19 mouse cellular contexts compared by ENCODE assay signal in genomic region chr14:50938940-50939339, GRCm38 (mm10). TPM values are rescaled to one million over a fixed set of nuclear protein-coding genes. Genes with fewer than 3 reads are reported as not detected.
DNase-seq lines count a peak whose midpoint lies in the region; ATAC-seq and TF ChIP-seq lines count a peak whose summit lies in the region.
"Had no signal": no experiment of that assay in that cellular context is flagged by ENCODE, and none has a peak within 500 bp of the region (broad histone marks: within the 10 kb centered on the region; RNA-seq: fewer than 3 reads in every experiment).

No protein-coding gene starts in this region.

- H3K27ac ChIP-seq in CH12.LX (ENCODE audit: insufficient read depth, low read depth), result no peak overlapping the region
- H3K27ac ChIP-seq in liver, postnatal 0 days (ENCODE audit: low read depth), result no peak overlapping the region
- no peak overlapping the region for H3K27ac ChIP-seq in hindbrain, embryonic 14.5 days
- no peak overlapping the region for H3K27ac ChIP-seq in midbrain, embryonic 13.5 days
- H3K27ac ChIP-seq in hindbrain, embryonic 12.5 days, result no peak overlapping the region
- H3K27ac ChIP-seq: embryonic facial prominence, embryonic 13.5 days; forebrain, embryonic 10.5 days; heart, embryonic 15.5 days; hindbrain, embryonic 10.5 days; liver, embryonic 13.5 days had no signal

- TF ChIP-seq POLR2A in CH12.LX (IDR thresholded peaks at IDR 0.05; ENCODE audit: low read depth, low read length), result peak; percentile 72

- peak overlapping the region; percentile 97 for H3K9ac ChIP-seq in CH12.LX (ENCODE audit: insufficient read depth, low read depth)
- H3K9ac ChIP-seq in liver, postnatal 0 days (replicated peaks), result no peak overlapping the region
- no peak overlapping the region for H3K9ac ChIP-seq in hindbrain, embryonic 14.5 days
- H3K9ac ChIP-seq in midbrain, embryonic 13.5 days (replicated peaks), result no peak overlapping the region
- H3K9ac ChIP-seq in hindbrain, embryonic 12.5 days, result no peak overlapping the region
- H3K9ac ChIP-seq: embryonic facial prominence, embryonic 13.5 days; heart, embryonic 15.5 days; liver, embryonic 13.5 days had no signal

- no peak for ATAC-seq in liver, postnatal 0 days
- ATAC-seq in hindbrain, embryonic 14.5 days (ENCODE audit: low FRiP score), result no peak
- ATAC-seq in midbrain, embryonic 13.5 days, result no peak
- ATAC-seq in hindbrain, embryonic 12.5 days (ENCODE audit: low FRiP score), result no peak
- ATAC-seq: midbrain, embryonic 16.5 days had no signal

- TF ChIP-seq CTCF in CH12.LX (conservative IDR thresholded peaks at IDR 0.05 in 1 of 2, IDR thresholded peaks at IDR 0.05 in 1 of 2; ENCODE audit: low read depth in 2 of 2, low read length in 2 of 2), result no peak
- TF ChIP-seq CTCF in liver, postnatal 0 days (IDR thresholded peaks at IDR 0.05; ENCODE audit: low read depth), result no peak

- H3K4me2 ChIP-seq in CH12.LX (ENCODE audit: insufficient read depth, low read depth, poor library complexity, severe bottlenecking), result peak overlapping the region; percentile 76; the same call in 1 of the 2 replicates
- H3K4me2 ChIP-seq in liver, postnatal 0 days (ENCODE audit: low read depth, low read length), result peak overlapping the region; percentile 18; the same call in 1 of the 2 replicates
- H3K4me2 ChIP-seq in hindbrain, embryonic 14.5 days (replicated peaks), result no peak overlapping the region
- H3K4me2 ChIP-seq in midbrain, embryonic 13.5 days (replicated peaks), result no peak overlapping the region
- no peak overlapping the region for H3K4me2 ChIP-seq in hindbrain, embryonic 12.5 days (replicated peaks)
- H3K4me2 ChIP-seq: embryonic facial prominence, embryonic 13.5 days; heart, embryonic 15.5 days; liver, embryonic 13.5 days had no signal

- dilution Hi-C loops in CH12.LX (cut with MboI; ENCODE audit: extremely low pct_ligation_motif_present, extremely low pct_unique_long_range_greater_than_20kb, low sequenced_read_pairs), result no loop called here

- in situ Hi-C loops in CH12.LX (cut with MboI; ENCODE audit: low pct_ligation_motif_present, low pct_unique_long_range_greater_than_20kb, low sequenced_read_pairs), result loop anchor here (10.0 kb wide), 1 partner anchor 126 kb away; no protein-coding TSS in a partner anchor

- H3K27me3 ChIP-seq in CH12.LX (replicated peaks), result no peaks in the 10 kb centered on the region
- H3K27me3 ChIP-seq in liver, postnatal 0 days (ENCODE audit: insufficient read depth, low read length), result no peaks in the 10 kb centered on the region
- no peaks in the 10 kb centered on the region for H3K27me3 ChIP-seq in hindbrain, embryonic 14.5 days (ENCODE audit: control insufficient read depth, insufficient read depth, low read length)
- no peaks in the 10 kb centered on the region for H3K27me3 ChIP-seq in midbrain, embryonic 13.5 days
- no peaks in the 10 kb centered on the region for H3K27me3 ChIP-seq in hindbrain, embryonic 12.5 days
- H3K27me3 ChIP-seq: embryonic facial prominence, embryonic 13.5 days; heart, embryonic 15.5 days; liver, embryonic 13.5 days had no signal

- TF ChIP-seq RAD21 in CH12.LX (IDR thresholded peaks at IDR 0.05; ENCODE audit: low read depth, low read length), result no peak

- H3K4me1 ChIP-seq in CH12.LX (ENCODE audit: control insufficient read depth in 1 of 2, insufficient read depth in 2 of 2), result peaks cover 19 to 27% of the 10 kb centered on the region in 2 experiments
- H3K4me1 ChIP-seq in liver, postnatal 0 days (ENCODE audit: insufficient read depth), result no peaks in the 10 kb centered on the region; the same call in 1 of the 2 replicates
- H3K4me1 ChIP-seq in hindbrain, embryonic 14.5 days (replicated peaks; ENCODE audit: control insufficient read depth, insufficient read depth, low read length), result no peaks in the 10 kb centered on the region
- H3K4me1 ChIP-seq in midbrain, embryonic 13.5 days (replicated peaks), result peaks cover 3% of the 10 kb centered on the region; the same call in 1 of the 2 replicates
- H3K4me1 ChIP-seq in hindbrain, embryonic 12.5 days, result no peaks in the 10 kb centered on the region
- H3K4me1 ChIP-seq: embryonic facial prominence, embryonic 13.5 days had no signal

- DNase-seq in 416B (ENCODE audit: low read depth) (peak; percentile 80), CH12.LX (ENCODE audit: extremely low read depth) (peak; percentile 85), R1 (ENCODE audit: low read depth, low spot score) (peak; percentile 91)
- DNase-seq in liver, postnatal 0 days, result no peak
- DNase-seq in hindbrain, embryonic 14.5 days (ENCODE audit: low spot score), result no peak
- no peak for DNase-seq in embryo, embryonic 10.5 days (ENCODE audit: low spot score)
- DNase-seq: kidney, adult 18-20 months; kidney, postnatal 36 days; liver, embryonic 13.5 days; lung, postnatal 14 days; thymus, adult 18-20 months had no signal

- H3K79me2 ChIP-seq in CH12.LX (replicated peaks; ENCODE audit: control insufficient read depth, extremely low read depth, insufficient read depth, poor library complexity, severe bottlenecking), result peaks cover 22% of the 10 kb centered on the region

- H3K4me3 ChIP-seq in CH12.LX (replicated peaks in 1 of 3; ENCODE audit: low read depth in 2 of 3, low read length in 2 of 3, poor library complexity in 1 of 3), result peak overlapping the region; percentile 56 to 99 (median 78)
- 0 out of 2 replicates have a peak overlapping the region, but pooled peaks have one; percentile 6 for H3K4me3 ChIP-seq in liver, postnatal 0 days (ENCODE audit: low read depth, low read length)
- H3K4me3 ChIP-seq in hindbrain, embryonic 14.5 days (replicated peaks; ENCODE audit: low read length), result no peak overlapping the region
- H3K4me3 ChIP-seq in midbrain, embryonic 13.5 days (replicated peaks), result no peak overlapping the region
- H3K4me3 ChIP-seq in hindbrain, embryonic 12.5 days, result no peak overlapping the region
- H3K4me3 ChIP-seq: embryonic facial prominence, embryonic 13.5 days; forebrain, embryonic 10.5 days; heart, embryonic 15.5 days; hindbrain, embryonic 10.5 days; liver, embryonic 13.5 days had no signal

- 12% methylated on average over 2 of the region's 2 CpGs for WGBS in liver, postnatal 0 days (ENCODE audit: insufficient replicate concordance)
- WGBS in hindbrain, embryonic 14.5 days, result 44% methylated on average over 2 of the region's 2 CpGs
- 46% methylated on average over 2 of the region's 2 CpGs for WGBS in midbrain, embryonic 13.5 days
- 33% methylated on average over 2 of the region's 2 CpGs for WGBS in hindbrain, embryonic 12.5 days

- H3K9me3 ChIP-seq in CH12.LX (replicated peaks; ENCODE audit: low read length), result no peaks in the 10 kb centered on the region
- no peaks in the 10 kb centered on the region for H3K9me3 ChIP-seq in liver, postnatal 0 days (ENCODE audit: low read length)
- no peaks in the 10 kb centered on the region for H3K9me3 ChIP-seq in hindbrain, embryonic 14.5 days (ENCODE audit: control insufficient read depth, low read length)
- H3K9me3 ChIP-seq in midbrain, embryonic 13.5 days, result no peaks in the 10 kb centered on the region
- H3K9me3 ChIP-seq in hindbrain, embryonic 12.5 days (replicated peaks), result no peaks in the 10 kb centered on the region
- H3K9me3 ChIP-seq: embryonic facial prominence, embryonic 13.5 days; forebrain, embryonic 10.5 days; heart, embryonic 15.5 days; hindbrain, embryonic 10.5 days; liver, embryonic 13.5 days had no signal

- H3K36me3 ChIP-seq in CH12.LX (replicated peaks in 1 of 2; ENCODE audit: control insufficient read depth in 1 of 2, insufficient read depth in 1 of 2, low read length in 1 of 2), result peaks cover 13 to 32% of the 10 kb centered on the region in 2 experiments
- no peaks in the 10 kb centered on the region for H3K36me3 ChIP-seq in liver, postnatal 0 days (replicated peaks; ENCODE audit: insufficient read depth, low read length)
- H3K36me3 ChIP-seq in hindbrain, embryonic 14.5 days (replicated peaks; ENCODE audit: control insufficient read depth, insufficient read depth), result no peaks in the 10 kb centered on the region
- no peaks in the 10 kb centered on the region for H3K36me3 ChIP-seq in midbrain, embryonic 13.5 days
- no peaks in the 10 kb centered on the region for H3K36me3 ChIP-seq in hindbrain, embryonic 12.5 days
- H3K36me3 ChIP-seq: embryonic facial prominence, embryonic 13.5 days; forebrain, embryonic 10.5 days; heart, embryonic 15.5 days; hindbrain, embryonic 10.5 days; liver, embryonic 13.5 days had no signal

- no peak for TF ChIP-seq EP300 in CH12.LX (IDR thresholded peaks at IDR 0.05; ENCODE audit: low read length)
- TF ChIP-seq EP300 in liver, postnatal 0 days (IDR thresholded peaks at IDR 0.05; ENCODE audit: low read depth), result no peak

RNA-seq across cellular contexts. Expression of gene Gm49342, which starts 5.4 kb away (rescaled TPM):
- not detected in 2 replicates for total RNA-seq in CH12.LX (2012; rRNA removed)
- 108 and 120 TPM in 2 replicates for total RNA-seq in CH12.LX (2014; rRNA removed)
- 50.6 and 100 TPM in 2 replicates for polyA plus RNA-seq in CH12.LX (2012; ENCODE audit: insufficient read length, low read depth)
- polyA plus RNA-seq in liver, postnatal 0 days (2015; fragmentation: Nextera tagmentation; extraction: Ambion mirVana), result not detected in 2 replicates
- polyA plus RNA-seq in hindbrain, embryonic 14.5 days (2014; fragmentation: Nextera tagmentation; extraction: Ambion mirVana), result 2.1 TPM in 1 of 2 replicates, not detected in the other
- not detected in 2 replicates for polyA plus RNA-seq in midbrain, embryonic 13.5 days (2015; fragmentation: Nextera tagmentation; extraction: Ambion mirVana)
- not detected in 2 replicates for polyA plus RNA-seq in hindbrain, embryonic 12.5 days (2016; fragmentation: Nextera tagmentation; extraction: Ambion mirVana)
- polyA plus RNA-seq: embryonic facial prominence, embryonic 13.5 days; forebrain, embryonic 10.5 days; heart, embryonic 15.5 days; hindbrain, embryonic 10.5 days; liver, embryonic 13.5 days; midbrain, embryonic 16.5 days; neural tube, embryonic 11.5 days had no signal

RNA-seq across cellular contexts. Expression of gene Pnp, which starts 8.1 kb away (rescaled TPM):
- 99.3 and 113 TPM in 2 replicates for total RNA-seq in CH12.LX (2012; rRNA removed)
- total RNA-seq in CH12.LX (2014; rRNA removed), result 118 and 128 TPM in 2 replicates
- 65.9 and 80.0 TPM in 2 replicates for polyA plus RNA-seq in CH12.LX (2012; ENCODE audit: insufficient read length, low read depth)
- 66.4 and 70.4 TPM in 2 replicates for polyA plus RNA-seq in liver, postnatal 0 days (2015; fragmentation: Nextera tagmentation; extraction: Ambion mirVana)
- 23.2 and 23.9 TPM in 2 replicates for polyA plus RNA-seq in hindbrain, embryonic 14.5 days (2014; fragmentation: Nextera tagmentation; extraction: Ambion mirVana)
- 29.1 and 31.1 TPM in 2 replicates for polyA plus RNA-seq in midbrain, embryonic 13.5 days (2015; fragmentation: Nextera tagmentation; extraction: Ambion mirVana)
- polyA plus RNA-seq in hindbrain, embryonic 12.5 days (2016; fragmentation: Nextera tagmentation; extraction: Ambion mirVana), result 38.2 and 39.5 TPM in 2 replicates

RNA-seq across cellular contexts. Expression of gene Pip4p1, which starts 8.3 kb away (rescaled TPM):
- total RNA-seq in CH12.LX (2012; rRNA removed), result 18.1 and 21.2 TPM in 2 replicates
- total RNA-seq in CH12.LX (2014; rRNA removed), result 28.1 and 29.2 TPM in 2 replicates
- 31.1 and 35.5 TPM in 2 replicates for polyA plus RNA-seq in CH12.LX (2012; ENCODE audit: insufficient read length, low read depth)
- 23.6 and 24.2 TPM in 2 replicates for polyA plus RNA-seq in liver, postnatal 0 days (2015; fragmentation: Nextera tagmentation; extraction: Ambion mirVana)
- 93.1 and 100.0 TPM in 2 replicates for polyA plus RNA-seq in hindbrain, embryonic 14.5 days (2014; fragmentation: Nextera tagmentation; extraction: Ambion mirVana)
- 78.9 and 85.3 TPM in 2 replicates for polyA plus RNA-seq in midbrain, embryonic 13.5 days (2015; fragmentation: Nextera tagmentation; extraction: Ambion mirVana)
- polyA plus RNA-seq in hindbrain, embryonic 12.5 days (2016; fragmentation: Nextera tagmentation; extraction: Ambion mirVana), result 71.8 and 79.8 TPM in 2 replicates

RNA-seq across cellular contexts. Expression of gene Apex1, which starts 14.2 kb away (rescaled TPM):
- total RNA-seq in CH12.LX (2012; rRNA removed), result 178 and 250 TPM in 2 replicates
- total RNA-seq in CH12.LX (2014; rRNA removed), result 417 and 427 TPM in 2 replicates
- 353 and 354 TPM in 2 replicates for polyA plus RNA-seq in CH12.LX (2012; ENCODE audit: insufficient read length, low read depth)
- polyA plus RNA-seq in liver, postnatal 0 days (2015; fragmentation: Nextera tagmentation; extraction: Ambion mirVana), result 58.0 and 60.1 TPM in 2 replicates
- polyA plus RNA-seq in hindbrain, embryonic 14.5 days (2014; fragmentation: Nextera tagmentation; extraction: Ambion mirVana), result 165 and 171 TPM in 2 replicates
- 279 and 280 TPM in 2 replicates for polyA plus RNA-seq in midbrain, embryonic 13.5 days (2015; fragmentation: Nextera tagmentation; extraction: Ambion mirVana)
- polyA plus RNA-seq in hindbrain, embryonic 12.5 days (2016; fragmentation: Nextera tagmentation; extraction: Ambion mirVana), result 246 and 257 TPM in 2 replicates

RNA-seq across cellular contexts. Expression of gene Osgep, which starts 14.2 kb away (rescaled TPM):
- total RNA-seq in CH12.LX (2012; rRNA removed), result 39.1 and 41.7 TPM in 2 replicates
- 88.7 and 90.4 TPM in 2 replicates for total RNA-seq in CH12.LX (2014; rRNA removed)
- polyA plus RNA-seq in CH12.LX (2012; ENCODE audit: insufficient read length, low read depth), result 48.4 and 57.6 TPM in 2 replicates
- polyA plus RNA-seq in liver, postnatal 0 days (2015; fragmentation: Nextera tagmentation; extraction: Ambion mirVana), result 38.5 and 39.5 TPM in 2 replicates
- 107 and 118 TPM in 2 replicates for polyA plus RNA-seq in hindbrain, embryonic 14.5 days (2014; fragmentation: Nextera tagmentation; extraction: Ambion mirVana)
- 127 and 130 TPM in 2 replicates for polyA plus RNA-seq in midbrain, embryonic 13.5 days (2015; fragmentation: Nextera tagmentation; extraction: Ambion mirVana)
- polyA plus RNA-seq in hindbrain, embryonic 12.5 days (2016; fragmentation: Nextera tagmentation; extraction: Ambion mirVana), result 108 and 122 TPM in 2 replicates

Comparison
In these comparisons a context has a peak if more than half of its experiments do, and no peak if none do; other contexts are left out.
1. DNase-seq: peak in 416B (single experiment), CH12.LX (single experiment) and R1 (single experiment); none in liver, postnatal 0 days (single experiment), hindbrain, embryonic 14.5 days (single experiment) and embryo, embryonic 10.5 days (single experiment).
2. H3K4me2 ChIP-seq: peak in CH12.LX (single experiment) and liver, postnatal 0 days (single experiment); none in hindbrain, embryonic 14.5 days (single experiment), midbrain, embryonic 13.5 days (single experiment) and hindbrain, embryonic 12.5 days (single experiment).
3. H3K4me3 ChIP-seq: peak in CH12.LX (3 of 3) and liver, postnatal 0 days (single experiment); none in hindbrain, embryonic 14.5 days (single experiment), midbrain, embryonic 13.5 days (single experiment) and hindbrain, embryonic 12.5 days (single experiment).
4. RNA of gene Gm49342, which starts 5.4 kb away (polyA plus RNA-seq): 50.6 to 100 TPM in CH12.LX; not detected in liver, postnatal 0 days, 2.1 TPM in hindbrain, embryonic 14.5 days, not detected in midbrain, embryonic 13.5 days and not detected in hindbrain, embryonic 12.5 days; every median in the first group is over 10 times any median in the second.